Mouse (Mus musculus) embryonic facial prominence, embryonic 12.5 days (tissue): ENCODE data around the gene Flt3l. TPM values are rescaled to one million over a fixed set of nuclear protein-coding genes. Genes with fewer than 3 reads are reported as not detected.

Experiments used
- ATAC-seq: fragments of 200-750 bp; cut with Nextera tagmentation; 2 replicates; pipeline ENCODE4 v1.8.0; 2017; ENCODE audit not compliant: insufficient number of reproducible peaks, insufficient read depth, low FRiP score, low TSS enrichment
- H3K27ac ChIP-seq: fragments of 300-500 bp; sonication (generic); 2 replicates; pipeline ENCODE4 v1.5.1; 2016; ENCODE audit warnings: mild to moderate bottlenecking
- H3K27me3 ChIP-seq: fragments of 300-500 bp; sonication (generic); 2 replicates; pipeline ENCODE4 v1.6.1; 2016; ENCODE audit warnings: mild to moderate bottlenecking, moderate library complexity
- H3K36me3 ChIP-seq: fragments of 300-500 bp; sonication (generic); 2 replicates; pipeline ENCODE4 v1.6.1; 2016; ENCODE audit warnings: mild to moderate bottlenecking
- H3K4me1 ChIP-seq: fragments of 300-500 bp; sonication (generic); 2 replicates; pipeline ENCODE4 v1.6.1; 2016
- H3K4me2 ChIP-seq: fragments of 300-500 bp; sonication (generic); replicated peaks from 2 replicates; pipeline ENCODE4 v1.6.1; 2016; ENCODE audit warnings: mild to moderate bottlenecking, moderate library complexity
- H3K4me3 ChIP-seq: fragments of 300-500 bp; sonication (generic); 2 replicates; pipeline ENCODE4 v1.5.1; 2016; ENCODE audit warnings: mild to moderate bottlenecking
- H3K9ac ChIP-seq: fragments of 300-500 bp; sonication (generic); 2 replicates; pipeline ENCODE4 v1.6.1; 2016; ENCODE audit warnings: mild to moderate bottlenecking, moderate library complexity
- H3K9me3 ChIP-seq: fragments of 300-500 bp; sonication (generic); 2 replicates; pipeline ENCODE4 v1.6.1; 2016; ENCODE audit warnings: mild to moderate bottlenecking, moderate library complexity
- WGBS: fragments of 180-500 bp; shearing (Covaris S2); methylation state at CpG from one replicate; pipeline ENCODE4 v1.1.7; 2016; 5-methylcytosine and 5-hydroxymethylcytosine counted together
- polyA plus RNA-seq: library from polyadenylated mRNA; unstranded; fragments of >200 nt; fragmentation: Nextera tagmentation; extraction: Ambion mirVana; gene quantifications from 2 replicates; pipeline ENCODE4 v1.2.1, GENCODE M21; 2016

Gene Flt3l
- polyA plus RNA-seq, 1 experiment from 2014 or later = 1.1 TPM

- Histone ChIP-seq H3K27ac (no peak overlapping the region), H3K4me1 (peaks cover 7% of the 10 kb centered on the region; the same call in 1 of the 2 replicates), H3K4me3 (no peak overlapping the region), H3K27me3 (peaks cover 7% of the 10 kb centered on the region; the same call in 1 of the 2 replicates), H3K9me3 (no peaks in the 10 kb centered on the region), H3K4me2 (no peak overlapping the region), H3K9ac (no peak overlapping the region), H3K36me3 (peaks cover 31% of the 10 kb centered on the region)
- 76% methylated on average over 8 of the region's 8 CpGs for whole genome bisulfite sequencing
- ATAC-seq = no peak
Measured at GRCm38 (mm10) chr7:45139904-45140723, 3.9 kb upstream of the Flt3l start.

- 82% methylated on average over 1 of the region's 1 CpGs for WGBS
- Histone ChIP-seq H3K27ac (no peak overlapping the region), H3K36me3 (peaks cover 14% of the 10 kb centered on the region), H3K4me2 (no peak overlapping the region), H3K9ac (0 out of 2 replicates have a peak overlapping the region, but pooled peaks have one; percentile 0), H3K4me3 (no peak overlapping the region), H3K4me1 (peaks cover 7% of the 10 kb centered on the region; the same call in 1 of the 2 replicates), H3K27me3 (peaks cover 13% of the 10 kb centered on the region; the same call in 1 of the 2 replicates), H3K9me3 (no peaks in the 10 kb centered on the region)
- ATAC-seq = no peak
Measured at GRCm38 (mm10) chr7:45138403-45138802, 2.2 kb upstream of the Flt3l start.

- H3K9ac ChIP-seq = no peak overlapping the region
- no peak overlapping the region for H3K27ac ChIP-seq
- no peak for ATAC-seq
- no peak overlapping the region for H3K4me2 ChIP-seq
- H3K27me3 ChIP-seq = peaks cover 13% of the 10 kb centered on the region; the same call in 1 of the 2 replicates
- H3K4me3 ChIP-seq = no peak overlapping the region
- H3K4me1 ChIP-seq = peaks cover 7% of the 10 kb centered on the region; the same call in 1 of the 2 replicates
- no peaks in the 10 kb centered on the region for H3K9me3 ChIP-seq
- WGBS = 84% methylated on average over 12 of the region's 12 CpGs
- peaks cover 4% of the 10 kb centered on the region; the same call in 1 of the 2 replicates for H3K36me3 ChIP-seq
Measured at GRCm38 (mm10) chr7:45137171-45138006, 1.2 kb upstream of the Flt3l start.

- Histone ChIP-seq H3K9ac (no peak overlapping the region), H3K9me3 (no peaks in the 10 kb centered on the region), H3K4me2 (peak overlapping the region; percentile 61), H3K36me3 (no peaks in the 10 kb centered on the region), H3K4me3 (no peak overlapping the region), H3K4me1 (peaks cover 7% of the 10 kb centered on the region; the same call in 1 of the 2 replicates), H3K27ac (no peak overlapping the region), H3K27me3 (peaks cover 13% of the 10 kb centered on the region; the same call in 1 of the 2 replicates)
- WGBS = 62% methylated on average over 3 of the region's 3 CpGs
- ATAC-seq = no peak
Measured at GRCm38 (mm10) chr7:45135370-45135769, 862 bp downstream of the Flt3l start.

GRCm38 (mm10) chr7:45134544-45135026 lies 1.6 kb downstream of the Flt3l start:
- ATAC-seq = no peak
- H3K27me3 ChIP-seq = peaks cover 13% of the 10 kb centered on the region; the same call in 1 of the 2 replicates
- H3K36me3 ChIP-seq = no peaks in the 10 kb centered on the region
- WGBS = 5% methylated on average over 12 of the region's 12 CpGs
- no peak overlapping the region for H3K27ac ChIP-seq
- no peak overlapping the region for H3K4me2 ChIP-seq
- no peak overlapping the region for H3K9ac ChIP-seq
- H3K4me1 ChIP-seq = peaks cover 11% of the 10 kb centered on the region; the same call in 1 of the 2 replicates
- no peak overlapping the region for H3K4me3 ChIP-seq
- no peaks in the 10 kb centered on the region for H3K9me3 ChIP-seq

- WGBS = 68% methylated on average over 8 of the region's 8 CpGs
- peaks cover 14% of the 10 kb centered on the region; the same call in 1 of the 2 replicates for H3K4me1 ChIP-seq
Measured at GRCm38 (mm10) chr7:45133446-45134159, 2.6 kb downstream of the Flt3l start.

GRCm38 (mm10) chr7:45131850-45132249 lies 4.4 kb downstream of the Flt3l start:
- Histone ChIP-seq H3K27ac (no peak overlapping the region), H3K36me3 (peaks cover 6% of the 10 kb centered on the region), H3K27me3 (peaks cover 13% of the 10 kb centered on the region; the same call in 1 of the 2 replicates), H3K9ac (no peak overlapping the region), H3K9me3 (no peaks in the 10 kb centered on the region), H3K4me2 (no peak overlapping the region), H3K4me1 (peaks cover 20% of the 10 kb centered on the region), H3K4me3 (no peak overlapping the region)
- WGBS = 77% methylated on average over 11 of the region's 11 CpGs
- no peak for ATAC-seq

More at GRCm38 (mm10) chr7:45133446-45134159, 2.6 kb downstream of the Flt3l start:
- no peak overlapping the region for H3K4me2 ChIP-seq
- H3K27ac ChIP-seq = no peak overlapping the region
- no peaks in the 10 kb centered on the region for H3K36me3 ChIP-seq
- ATAC-seq = no peak
- H3K27me3 ChIP-seq = peaks cover 13% of the 10 kb centered on the region; the same call in 1 of the 2 replicates
- no peaks in the 10 kb centered on the region for H3K9me3 ChIP-seq
- H3K4me3 ChIP-seq = no peak overlapping the region
- no peak overlapping the region for H3K9ac ChIP-seq

GRCm38 (mm10) chr7:45129776-45130512 lies 6.3 kb downstream of the Flt3l start:
- Histone ChIP-seq H3K9me3 (no peaks in the 10 kb centered on the region), H3K36me3 (peaks cover 24% of the 10 kb centered on the region), H3K9ac (peak overlapping the region; percentile 60), H3K4me3 (peak overlapping the region; percentile 91; the same call in 1 of the 2 replicates), H3K27me3 (peaks cover 6% of the 10 kb centered on the region; the same call in 1 of the 2 replicates), H3K27ac (peak overlapping the region; percentile 92), H3K4me1 (peaks cover 26% of the 10 kb centered on the region), H3K4me2 (peak overlapping the region; percentile 62)
- WGBS = 51% methylated on average over 15 of the region's 15 CpGs
- no peak for ATAC-seq

- H3K27me3 ChIP-seq = peaks cover under 1% of the 10 kb centered on the region; the same call in 1 of the 2 replicates
- peaks cover 24% of the 10 kb centered on the region for H3K36me3 ChIP-seq
- peak overlapping the region; percentile 92 for H3K27ac ChIP-seq
- under 1% methylated on average over 17 of the region's 17 CpGs for WGBS
- peaks cover 26% of the 10 kb centered on the region for H3K4me1 ChIP-seq
- peak overlapping the region; percentile 60 for H3K9ac ChIP-seq
- no peak for ATAC-seq
- H3K9me3 ChIP-seq = no peaks in the 10 kb centered on the region
- H3K4me2 ChIP-seq = peak overlapping the region; percentile 62
- peak overlapping the region; percentile 91 for H3K4me3 ChIP-seq
Measured at GRCm38 (mm10) chr7:45129318-45129717, 6.9 kb downstream of the Flt3l start.

- H3K27me3 ChIP-seq = no peaks in the 10 kb centered on the region
Measured at GRCm38 (mm10) chr7:45128624-45129246, 7.5 kb downstream of the Flt3l start, which contains the start of gene Rpl13a. Rpl13a (minus strand) TSS chr7:45128761.

More at GRCm38 (mm10) chr7:45128624-45129246, 7.5 kb downstream of the Flt3l start, which contains the start of gene Rpl13a:
- Histone ChIP-seq H3K36me3 (peaks cover 24% of the 10 kb centered on the region), H3K9me3 (no peaks in the 10 kb centered on the region), H3K4me1 (peaks cover 26% of the 10 kb centered on the region), H3K27ac (peak within 1 kb of the TSS; percentile 94), H3K9ac (peak within 1 kb of the TSS; percentile 99), H3K4me3 (peak within 1 kb of the TSS; percentile 91), H3K4me2 (peak within 1 kb of the TSS; percentile 87)
- ATAC-seq = peak; percentile 93
- under 1% methylated on average over 48 of the region's 48 CpGs for WGBS
